Mouse (Mus musculus) heart, embryonic 12.5 days (tissue): ENCODE measurements around the gene Lfng. TPM values are rescaled to one million over a fixed set of nuclear protein-coding genes. Genes with fewer than 3 reads are reported as not detected.

Source experiments
- ATAC-seq: fragments of 200-750 bp; cut with Nextera tagmentation; 2 replicates; pipeline ENCODE4 v1.8.0; 2017; ENCODE audit warnings: moderate TSS enrichment, moderate library complexity; ENCODE audit not compliant: insufficient number of reproducible peaks, low FRiP score
- H3K27ac ChIP-seq: fragments of 300-500 bp; sonication (generic); 2 replicates; pipeline ENCODE4 v1.5.1; 2016; ENCODE audit warnings: mild to moderate bottlenecking, moderate library complexity; ENCODE audit not compliant: poor library complexity, severe bottlenecking
- H3K27me3 ChIP-seq: fragments of 300-500 bp; sonication (generic); replicated peaks from 2 replicates; pipeline ENCODE4 v1.6.1; 2016; ENCODE audit warnings: mild to moderate bottlenecking, moderate library complexity
- H3K36me3 ChIP-seq: fragments of 300-500 bp; sonication (generic); 2 replicates; pipeline ENCODE4 v1.6.1; 2016; ENCODE audit warnings: mild to moderate bottlenecking, moderate library complexity
- H3K4me1 ChIP-seq: fragments of 300-500 bp; sonication (generic); replicated peaks from 2 replicates; pipeline ENCODE4 v1.6.1; 2016; ENCODE audit warnings: mild to moderate bottlenecking
- H3K4me2 ChIP-seq: fragments of 300-500 bp; sonication (generic); 2 replicates; pipeline ENCODE4 v1.6.1; 2016; ENCODE audit warnings: mild to moderate bottlenecking, moderate library complexity
- H3K4me3 ChIP-seq: fragments of 300-500 bp; sonication (generic); 2 replicates; pipeline ENCODE4 v1.5.1; 2016; ENCODE audit warnings: mild to moderate bottlenecking
- H3K9ac ChIP-seq: fragments of 300-500 bp; sonication (generic); 2 replicates; pipeline ENCODE4 v1.6.1; 2016; ENCODE audit warnings: mild to moderate bottlenecking, moderate library complexity
- H3K9me3 ChIP-seq: fragments of 300-500 bp; sonication (generic); replicated peaks from 2 replicates; pipeline ENCODE4 v1.6.1; 2016; ENCODE audit warnings: mild to moderate bottlenecking, moderate library complexity
- WGBS: fragments of 180-500 bp; shearing (Covaris S2); methylation state at CpG from one replicate; pipeline ENCODE4 v1.1.7; 2016; 5-methylcytosine and 5-hydroxymethylcytosine counted together
- polyA plus RNA-seq: library from polyadenylated mRNA; unstranded; fragments of >200 nt; fragmentation: Nextera tagmentation; extraction: Ambion mirVana; gene quantifications from 2 replicates; pipeline ENCODE4 v1.2.1, GENCODE M21; 2016

Lfng gene
- polyA plus RNA-seq, 1 experiment from 2014 or later, result 2.9 TPM

DNA sequence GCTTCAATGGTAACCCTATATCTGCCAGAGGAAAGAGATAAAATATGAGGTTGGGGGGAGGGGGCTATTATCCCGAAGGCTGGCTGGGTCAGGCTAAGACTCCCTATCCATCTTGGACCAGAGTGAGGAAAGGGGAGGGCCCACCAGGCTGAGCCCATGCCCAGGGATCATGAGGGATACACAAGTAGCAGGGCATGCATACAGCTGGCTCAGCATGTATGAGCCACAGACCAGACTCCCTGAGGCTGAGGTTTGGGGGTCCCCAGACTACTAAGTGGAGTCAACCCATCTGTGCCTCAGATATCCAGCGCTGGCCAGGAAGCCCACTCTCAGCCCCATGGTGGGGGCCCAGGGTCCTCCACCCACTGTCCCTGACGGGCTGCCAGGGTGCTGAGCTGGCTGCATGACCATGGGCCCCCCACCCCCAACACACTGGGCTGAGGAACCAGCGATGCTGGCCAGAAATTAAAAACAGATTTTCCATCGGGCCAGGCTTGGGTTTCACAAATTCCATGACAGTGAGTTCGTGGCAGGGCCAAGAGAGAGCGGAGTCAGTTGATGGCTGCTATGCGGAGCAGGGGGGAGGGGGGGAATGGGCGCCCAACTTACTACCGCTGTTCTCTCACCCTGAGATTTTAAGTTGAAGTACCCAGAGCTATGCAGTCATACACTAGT is 34.3 kb downstream of the Lfng start:
- Histone ChIP-seq H3K27ac (peak overlapping the region; percentile 20; the same call in 1 of the 2 replicates), H3K4me1 (peaks cover 67% of the 10 kb centered on the region)

DNA sequence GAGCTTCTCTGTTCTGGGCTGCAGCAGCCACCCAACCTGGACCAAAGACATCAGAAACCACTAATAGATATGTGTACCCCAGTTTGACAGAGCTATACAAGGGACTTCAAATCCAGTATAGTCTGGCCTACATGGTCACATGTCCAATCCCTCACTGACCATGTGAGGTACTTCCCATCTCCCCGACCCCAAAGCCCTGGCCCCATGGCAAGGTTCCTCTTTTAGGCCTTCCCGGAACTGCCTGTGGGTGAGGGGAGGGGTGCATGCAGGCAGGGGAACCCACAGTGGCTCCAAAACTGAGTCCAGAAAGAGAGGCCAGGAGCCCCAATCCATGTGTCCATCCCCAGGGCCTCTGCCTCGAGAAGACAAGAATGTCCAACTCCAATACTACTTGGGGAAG is 35.0 kb downstream of the Lfng start:
- ATAC-seq, result no peak
- Histone ChIP-seq H3K4me2 (no peak overlapping the region), H3K4me3 (no peak overlapping the region), H3K9ac (no peak overlapping the region), H3K9me3 (no peaks in the 10 kb centered on the region), H3K27me3 (no peaks in the 10 kb centered on the region), H3K36me3 (peaks cover 40% of the 10 kb centered on the region), H3K27ac (peak overlapping the region; percentile 20; the same call in 1 of the 2 replicates), H3K4me1 (peaks cover 74% of the 10 kb centered on the region)
- 59% methylated on average over 3 of the region's 3 CpGs for WGBS

More for the DNA sequence above, 34.3 kb downstream of the Lfng start:
- ATAC-seq, result no peak; the same call in 1 of the 2 replicates
- peak overlapping the region; percentile 17 for H3K9ac ChIP-seq
- no peaks in the 10 kb centered on the region for H3K27me3 ChIP-seq
- H3K9me3 ChIP-seq, result no peaks in the 10 kb centered on the region
- H3K4me3 ChIP-seq, result no peak overlapping the region
- WGBS, result 53% methylated on average over 10 of the region's 10 CpGs
- H3K4me2 ChIP-seq, result peak overlapping the region; percentile 21; the same call in 1 of the 2 replicates
- peaks cover 40% of the 10 kb centered on the region for H3K36me3 ChIP-seq

DNA sequence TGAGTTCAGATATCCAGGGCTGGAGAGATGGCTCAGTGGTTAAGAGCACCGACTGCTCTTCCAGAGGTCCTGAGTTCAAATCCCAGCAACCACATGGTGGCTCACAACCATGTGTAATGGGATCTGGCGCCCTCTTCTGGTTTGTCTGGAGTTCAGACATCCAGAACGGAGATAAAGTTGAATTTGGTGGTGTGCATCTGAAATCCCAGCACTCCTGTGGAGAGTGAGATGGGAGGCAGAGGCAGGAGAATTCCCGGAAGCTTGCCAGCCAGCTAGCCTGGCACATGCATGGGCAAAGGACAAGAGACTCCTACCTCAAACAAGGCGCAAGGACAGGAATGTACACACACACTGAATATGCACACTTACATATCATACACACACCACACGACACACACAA is 37.1 kb downstream of the Lfng start:
- H3K4me2 ChIP-seq, result peak overlapping the region; percentile 82; the same call in 1 of the 2 replicates
- no peaks in the 10 kb centered on the region for H3K27me3 ChIP-seq
- H3K9ac ChIP-seq, result no peak overlapping the region
- WGBS, result 82% methylated on average over 6 of the region's 6 CpGs
- no peaks in the 10 kb centered on the region for H3K9me3 ChIP-seq
- H3K27ac ChIP-seq, result peak overlapping the region; percentile 32
- H3K4me3 ChIP-seq, result no peak overlapping the region
- no peak for ATAC-seq
- H3K36me3 ChIP-seq, result peaks cover 23% of the 10 kb centered on the region
- H3K4me1 ChIP-seq, result peaks cover 84% of the 10 kb centered on the region

DNA sequence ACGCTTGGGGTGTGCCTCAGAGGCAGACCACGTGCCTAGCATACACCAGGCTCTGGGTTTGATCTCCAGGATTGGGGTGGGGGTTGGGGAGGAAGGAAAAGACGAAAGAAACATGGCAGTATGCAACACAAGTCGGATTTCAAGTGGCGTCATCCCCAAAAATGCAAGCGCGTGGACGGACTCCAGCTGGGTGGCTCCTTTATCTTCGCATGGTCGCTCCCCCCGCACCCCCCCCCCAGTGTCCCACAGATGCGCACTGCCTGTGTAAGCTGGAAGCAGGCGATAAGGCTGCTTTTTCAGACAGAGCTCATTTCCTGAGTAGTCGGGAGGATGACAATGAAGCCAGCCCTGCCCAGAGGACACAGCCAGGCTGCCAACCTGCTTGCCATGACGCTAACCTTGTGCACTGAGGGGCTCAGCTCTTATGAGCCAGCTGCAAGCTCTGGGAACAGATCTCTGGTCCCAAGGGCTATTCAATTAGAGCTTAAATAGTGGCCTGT is 37.6 kb downstream of the Lfng start:
- Histone ChIP-seq H3K36me3 (peaks cover 23% of the 10 kb centered on the region), H3K4me1 (peaks cover 86% of the 10 kb centered on the region), H3K9ac (no peak overlapping the region), H3K27me3 (no peaks in the 10 kb centered on the region), H3K4me3 (no peak overlapping the region), H3K27ac (peak overlapping the region; percentile 70), H3K9me3 (no peaks in the 10 kb centered on the region), H3K4me2 (peak overlapping the region; percentile 82)
- peak; percentile 45 for ATAC-seq
- WGBS, result 54% methylated on average over 15 of the region's 15 CpGs

DNA sequence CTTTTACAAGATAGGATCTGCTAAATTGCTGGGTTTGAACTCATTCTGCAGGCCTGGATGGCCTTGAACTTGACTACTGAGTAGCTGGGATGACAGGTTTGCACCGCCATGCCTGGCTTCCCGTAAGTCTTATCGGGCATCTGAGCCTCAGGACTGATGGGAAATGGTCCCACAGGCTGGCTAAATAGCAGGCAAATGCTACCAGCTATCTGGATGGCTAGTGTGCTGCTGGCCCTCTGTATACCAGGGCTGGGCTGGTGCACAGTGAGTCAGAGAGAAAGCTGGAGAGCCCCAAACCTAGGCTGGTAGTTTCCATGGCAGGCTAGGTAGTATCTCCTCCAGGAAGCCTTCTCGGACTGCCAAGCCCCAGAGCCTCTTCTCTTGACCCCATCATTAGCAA is 38.3 kb downstream of the Lfng start:
- Histone ChIP-seq H3K4me2 (peak overlapping the region; percentile 82; the same call in 1 of the 2 replicates), H3K9me3 (no peaks in the 10 kb centered on the region), H3K9ac (peak overlapping the region; percentile 28; the same call in 1 of the 2 replicates), H3K27ac (peak overlapping the region; percentile 70), H3K4me3 (no peak overlapping the region), H3K27me3 (no peaks in the 10 kb centered on the region), H3K36me3 (peaks cover 21% of the 10 kb centered on the region), H3K4me1 (peaks cover 82% of the 10 kb centered on the region)
- ATAC-seq, result no peak
- WGBS, result 77% methylated on average over 4 of the region's 4 CpGs

DNA sequence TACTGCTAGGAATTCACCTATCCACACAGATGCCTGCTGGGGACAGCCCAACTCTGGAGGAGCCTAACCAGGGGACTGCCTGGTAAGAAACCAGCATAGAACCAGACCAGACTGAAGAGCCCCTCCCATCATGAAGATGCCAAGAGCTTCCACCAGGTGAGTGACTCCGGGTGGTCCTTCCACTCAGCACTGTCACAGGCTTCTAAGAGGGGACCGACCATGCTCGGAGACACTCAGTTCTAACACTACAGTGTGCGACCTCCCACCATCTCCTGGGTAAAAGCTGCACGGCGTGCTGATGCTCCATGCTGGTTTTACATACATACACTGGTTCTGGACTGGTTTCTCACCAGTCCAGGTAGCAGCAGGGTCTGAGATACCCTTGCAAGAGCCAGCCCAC is 39.1 kb downstream of the Lfng start:
- no peak for ATAC-seq
- peaks cover 75% of the 10 kb centered on the region for H3K4me1 ChIP-seq
- H3K27ac ChIP-seq, result no peak overlapping the region
- H3K9ac ChIP-seq, result peak overlapping the region; percentile 32; the same call in 1 of the 2 replicates
- H3K27me3 ChIP-seq, result no peaks in the 10 kb centered on the region
- H3K4me2 ChIP-seq, result peak overlapping the region; percentile 82
- no peaks in the 10 kb centered on the region for H3K9me3 ChIP-seq
- H3K36me3 ChIP-seq, result peaks cover 17% of the 10 kb centered on the region
- WGBS, result 93% methylated on average over 6 of the region's 6 CpGs
- H3K4me3 ChIP-seq, result 0 out of 2 replicates have a peak overlapping the region, but pooled peaks have one; percentile 85

DNA sequence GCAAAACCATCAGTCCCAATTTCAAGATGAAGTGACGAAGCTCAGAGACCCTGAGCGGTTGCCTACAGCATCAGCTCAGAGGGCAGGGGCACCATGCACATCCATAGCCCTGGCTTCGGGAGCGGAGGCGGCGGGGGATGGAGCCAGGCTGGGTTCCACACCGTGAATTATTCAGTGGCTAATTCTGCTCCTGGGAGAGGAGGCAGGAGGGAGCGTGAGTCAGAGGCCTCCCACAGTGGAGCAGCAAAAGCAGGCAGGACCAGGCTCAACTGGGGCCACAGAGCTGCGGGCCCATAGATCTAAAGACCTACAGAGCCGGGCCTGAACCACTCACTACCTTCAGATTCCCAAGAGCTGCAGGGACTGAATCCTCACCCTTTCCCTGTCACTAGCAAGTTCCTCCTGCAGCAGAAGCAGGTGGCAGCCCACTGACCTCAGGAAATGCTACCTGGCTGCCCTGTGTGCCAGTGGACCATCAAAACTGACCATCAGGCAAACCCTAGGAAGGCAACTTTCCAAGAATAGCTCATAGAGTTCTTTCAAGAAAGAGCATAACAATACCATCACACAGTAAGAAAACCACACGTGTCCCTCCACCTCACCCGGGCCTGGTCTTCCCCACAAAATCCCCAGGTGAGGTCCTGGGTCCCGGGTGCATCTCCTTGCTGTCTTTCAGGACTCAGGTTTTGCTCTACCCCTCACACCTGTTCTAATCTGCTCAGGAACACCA is 40.1 kb downstream of the Lfng start:
- ATAC-seq, result no peak
- Histone ChIP-seq H3K4me1 (peaks cover 69% of the 10 kb centered on the region), H3K4me3 (peak overlapping the region; percentile 85), H3K9me3 (no peaks in the 10 kb centered on the region), H3K36me3 (peaks cover 17% of the 10 kb centered on the region), H3K9ac (peak overlapping the region; percentile 94), H3K27me3 (no peaks in the 10 kb centered on the region), H3K4me2 (peak overlapping the region; percentile 82), H3K27ac (peak overlapping the region; percentile 85; the same call in 1 of the 2 replicates)
- 68% methylated on average over 13 of the region's 13 CpGs for WGBS

DNA sequence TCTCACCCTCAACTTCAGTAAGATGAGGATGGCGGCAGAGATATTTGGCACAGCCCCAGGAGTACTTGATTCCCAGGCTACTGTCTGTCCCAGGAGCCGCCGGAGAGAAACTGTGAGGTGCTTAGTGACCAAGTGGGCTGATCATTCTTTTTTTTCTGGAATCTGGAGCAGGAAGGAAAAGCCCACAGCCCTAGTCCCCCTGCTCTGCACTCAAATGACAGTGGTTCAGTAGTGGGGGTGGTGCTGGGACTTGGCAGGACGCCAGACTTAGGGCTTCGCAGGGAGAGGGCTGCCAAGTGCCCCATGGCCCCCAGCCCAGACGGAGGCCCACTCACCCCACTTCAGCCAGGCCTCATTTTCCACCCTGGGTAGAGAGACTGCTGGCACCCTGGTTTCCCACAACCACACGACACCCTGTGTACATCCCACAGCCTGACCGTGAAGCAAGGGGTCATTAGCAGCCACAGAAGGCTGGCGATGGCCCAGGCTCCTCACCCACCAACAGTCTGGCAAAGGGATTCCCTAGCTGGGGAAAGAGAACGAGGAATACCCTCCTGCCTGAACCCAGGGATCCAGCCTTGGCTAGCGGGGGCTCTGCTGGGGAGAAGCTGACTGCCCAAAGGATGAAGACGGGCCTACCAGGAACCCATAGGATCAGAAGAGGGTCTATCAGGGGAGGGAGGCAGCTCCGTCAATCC is 40.9 kb downstream of the Lfng start:
- no peaks in the 10 kb centered on the region for H3K27me3 ChIP-seq
- H3K4me2 ChIP-seq, result peak overlapping the region; percentile 82
- H3K36me3 ChIP-seq, result peaks cover 17% of the 10 kb centered on the region
- WGBS, result 3% methylated on average over 13 of the region's 13 CpGs
- H3K4me3 ChIP-seq, result peak overlapping the region; percentile 85
- ATAC-seq, result peak; percentile 27
- peak overlapping the region; percentile 94 for H3K9ac ChIP-seq
- peak overlapping the region; percentile 85 for H3K27ac ChIP-seq
- H3K9me3 ChIP-seq, result no peaks in the 10 kb centered on the region
- H3K4me1 ChIP-seq, result peaks cover 69% of the 10 kb centered on the region

DNA sequence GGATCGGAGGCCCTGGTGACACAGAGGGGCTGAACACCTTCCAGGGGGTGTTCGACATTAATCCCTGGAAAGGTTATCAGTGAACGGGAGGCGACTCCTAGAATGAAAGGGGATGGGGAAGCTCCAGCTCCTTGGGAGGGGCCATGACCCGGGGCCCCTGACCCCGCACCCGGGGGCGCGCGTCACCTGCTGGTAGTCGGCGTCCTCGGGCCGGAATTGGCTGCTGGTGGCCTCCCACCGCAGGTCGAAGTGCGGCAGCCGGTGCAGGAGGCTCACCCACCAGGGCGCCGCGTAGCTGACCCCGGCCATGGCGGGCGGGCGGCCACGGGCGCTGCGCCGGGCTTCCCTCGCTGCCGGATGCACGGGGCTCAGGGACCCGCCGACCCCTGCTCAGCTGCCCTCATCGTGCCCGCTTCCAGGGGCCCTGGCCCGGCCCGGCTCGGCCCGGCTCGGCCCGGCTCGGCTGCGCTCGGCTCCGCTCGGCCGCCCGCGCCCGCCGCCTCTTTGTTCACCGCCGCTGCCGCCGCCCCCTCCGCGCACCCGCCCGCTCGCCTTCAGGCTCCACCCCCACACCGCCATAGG is 41.5 kb downstream of the Lfng start, which contains the start of gene Ttyh3:
Gene Ttyh3, minus strand, starts transcription at position 513 of the 582 bp plus-strand sequence.
- H3K9me3 ChIP-seq, result no peaks in the 10 kb centered on the region
- peaks cover 64% of the 10 kb centered on the region for H3K4me1 ChIP-seq
- H3K27me3 ChIP-seq, result no peaks in the 10 kb centered on the region
- peak; percentile 37 for ATAC-seq
- H3K27ac ChIP-seq, result peak within 1 kb of the TSS; percentile 85
- peak within 1 kb of the TSS; percentile 85 for H3K4me3 ChIP-seq
- H3K4me2 ChIP-seq, result peak within 1 kb of the TSS; percentile 82
- H3K9ac ChIP-seq, result peak within 1 kb of the TSS; percentile 94
- peaks cover 15% of the 10 kb centered on the region for H3K36me3 ChIP-seq
- 1% methylated on average over 61 of the region's 62 CpGs for WGBS

DNA sequence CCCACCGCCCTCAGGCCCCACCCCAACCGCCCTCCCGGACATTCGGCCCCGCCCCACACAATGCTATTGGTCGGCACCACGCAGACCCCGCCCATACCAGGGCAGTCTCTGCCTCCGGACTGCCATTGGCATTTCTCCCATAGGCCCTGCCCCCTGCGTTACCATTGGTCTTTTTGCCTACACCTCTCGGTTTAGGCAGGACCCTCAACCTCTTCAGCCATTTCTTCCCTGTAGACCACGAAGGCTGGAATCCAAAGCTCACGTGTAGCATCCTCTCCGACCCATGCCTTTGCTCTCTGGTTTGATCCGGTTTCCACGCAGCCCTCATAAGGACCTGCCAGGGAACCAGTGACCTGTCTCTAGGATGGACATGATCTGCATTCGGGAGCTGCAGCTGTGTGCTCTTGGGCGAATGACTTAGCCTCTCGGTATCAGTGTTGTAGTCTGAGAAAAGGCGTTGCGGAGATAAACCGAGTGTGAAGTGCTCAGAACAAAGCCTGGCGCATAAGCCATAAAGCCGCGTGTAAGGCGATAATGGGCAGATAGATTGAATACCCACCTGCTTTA is 42.1 kb downstream of the Lfng start:
- 4% methylated on average over 25 of the region's 26 CpGs for WGBS
- 0 out of 2 replicates have a peak overlapping the region, but pooled peaks have one; percentile 49 for H3K9ac ChIP-seq
- peaks cover 60% of the 10 kb centered on the region for H3K4me1 ChIP-seq
- no peaks in the 10 kb centered on the region for H3K27me3 ChIP-seq
- ATAC-seq, result peak; percentile 94
- H3K27ac ChIP-seq, result peak overlapping the region; percentile 40
- peaks cover 9% of the 10 kb centered on the region for H3K36me3 ChIP-seq
- H3K9me3 ChIP-seq, result no peaks in the 10 kb centered on the region
- peak overlapping the region; percentile 79 for H3K4me2 ChIP-seq
- H3K4me3 ChIP-seq, result peak overlapping the region; percentile 85
